Mouse (Mus musculus) cerebellum, postnatal 25 days (tissue): Measurements from ENCODE around the gene Cdc25b.

Experiments used
- DNase-seq, 2 experiments: peaks; one replicate each; pipeline ENCODE4 v3.0.0; 2021; ENCODE audit warnings: mixed read lengths in 2 of 2

Gene Cdc25b

GRCm38 (mm10) chr2:131160671-131161111 lies 26.1 kb upstream of the Cdc25b start:
- no peak for DNase-seq

GRCm38 (mm10) chr2:131163924-131164323 lies 22.8 kb upstream of the Cdc25b start:
- DNase-seq = no peak

- DNase-seq = no peak
Measured at GRCm38 (mm10) chr2:131166172-131166571, 20.6 kb upstream of the Cdc25b start.

- DNase-seq = no peak
Measured at GRCm38 (mm10) chr2:131167984-131168383, 18.8 kb upstream of the Cdc25b start.

- no peak for DNase-seq
Measured at GRCm38 (mm10) chr2:131168914-131169313, 17.8 kb upstream of the Cdc25b start.

- no peak for DNase-seq
Measured at GRCm38 (mm10) chr2:131170936-131171335, 15.8 kb upstream of the Cdc25b start.

- DNase-seq = peak; percentile 64 to 77
Measured at GRCm38 (mm10) chr2:131171401-131172104, 15.2 kb upstream of the Cdc25b start.

- DNase-seq = no peak
Measured at GRCm38 (mm10) chr2:131172322-131172721, 14.4 kb upstream of the Cdc25b start.

GRCm38 (mm10) chr2:131174700-131175099 lies 12.0 kb upstream of the Cdc25b start:
- DNase-seq = peak; percentile 61 to 67

GRCm38 (mm10) chr2:131175286-131175944 lies 11.3 kb upstream of the Cdc25b start:
- DNase-seq = no peak

- DNase-seq = no peak
Measured at GRCm38 (mm10) chr2:131175945-131176309, 10.8 kb upstream of the Cdc25b start.

GRCm38 (mm10) chr2:131176491-131176890 lies 10.3 kb upstream of the Cdc25b start:
- DNase-seq = no peak

- peak in 1 of 2 experiments; percentile 24 for DNase-seq
Measured at GRCm38 (mm10) chr2:131177932-131178331, 8.8 kb upstream of the Cdc25b start.

- peak in 1 of 2 experiments; percentile 46 for DNase-seq
Measured at GRCm38 (mm10) chr2:131178828-131179245, 7.9 kb upstream of the Cdc25b start.

- peak; percentile 76 to 78 for DNase-seq
Measured at GRCm38 (mm10) chr2:131179246-131179886, 7.4 kb upstream of the Cdc25b start.

- peak; percentile 91 to 95 for DNase-seq
Measured at GRCm38 (mm10) chr2:131179990-131180587, 6.7 kb upstream of the Cdc25b start, which contains the start of gene Cenpb. Gene Cenpb (minus strand): TSS chr2:131180067.

- no peak for DNase-seq
Measured at GRCm38 (mm10) chr2:131186343-131186742, 406 bp upstream of the Cdc25b start.

- no peak for DNase-seq
Measured at GRCm38 (mm10) chr2:131187602-131187922, 813 bp downstream of the Cdc25b start.

GRCm38 (mm10) chr2:131188311-131188710 lies 1.6 kb downstream of the Cdc25b start:
- DNase-seq = no peak

- DNase-seq = no peak
Measured at GRCm38 (mm10) chr2:131189521-131190309, 3.0 kb downstream of the Cdc25b start.

- DNase-seq = no peak
Measured at GRCm38 (mm10) chr2:131190344-131191004, 3.7 kb downstream of the Cdc25b start.

- DNase-seq = no peak
Measured at GRCm38 (mm10) chr2:131191005-131191390, 4.2 kb downstream of the Cdc25b start.
